Mouse (Mus musculus): ENCODE results near the gene Mid1.
"Not testable (repeated sequence)": the region's sequence is repeated elsewhere in the genome, so short reads cannot be mapped to it uniquely, and the experiment has no call there.

Gene Mid1

DNA sequence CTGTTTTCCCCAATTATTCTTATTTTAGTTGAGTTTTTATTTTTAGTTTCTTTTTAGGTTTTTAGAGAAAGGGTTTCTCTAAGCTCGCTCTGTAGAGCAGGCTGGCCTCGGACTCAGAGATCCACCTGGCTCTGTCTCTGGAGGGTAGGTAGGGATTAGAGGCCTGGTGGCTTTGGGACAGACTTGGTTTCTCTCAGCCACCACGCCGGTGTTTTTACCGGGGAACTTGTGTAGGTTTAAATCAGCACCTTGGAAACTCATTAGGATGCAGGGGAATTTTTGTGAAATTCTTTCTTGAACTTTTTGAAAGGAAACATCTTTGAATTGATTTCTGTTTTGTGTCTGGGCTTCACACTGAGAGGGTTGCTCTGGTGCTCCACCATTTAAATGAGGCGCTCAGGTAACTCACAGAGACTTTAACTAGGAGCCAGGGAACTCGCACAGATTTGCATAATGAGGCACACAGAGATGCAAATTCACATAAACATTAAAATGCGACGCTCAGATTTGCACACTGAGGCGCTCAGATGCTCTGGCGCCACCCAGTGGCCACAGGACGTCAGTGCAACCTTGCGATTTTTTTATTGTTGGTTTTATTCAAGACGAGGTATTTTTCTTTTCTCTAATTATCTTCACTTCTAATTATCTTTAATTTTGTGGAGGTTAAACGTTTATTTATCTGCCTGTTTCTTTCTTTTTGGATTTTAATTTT is 336.9 kb downstream of the Mid1 start:
- POLR2A ChIA-PET, CTCF ChIA-PET: not testable (repeated sequence)

All from embryonic stem cell, embryonic (primary cell).